Mouse (Mus musculus) testis, adult 2 months (tissue): ENCODE data around the gene Foxc2.

ENCODE experiments used
- CTCF ChIP-seq: fragments of 200-500 bp; IDR thresholded peaks from 2 replicates; pipeline ENCODE4 v1.5.1; 2012; ENCODE audit warnings: low read depth, mild to moderate bottlenecking, inconsistent platforms, low read length, moderate library complexity; ENCODE audit not compliant: control insufficient read depth, insufficient read depth, insufficient replicate concordance
- POLR2A ChIP-seq: fragments of 200-500 bp; IDR thresholded peaks from 2 replicates; pipeline ENCODE4 v1.6.1; 2012; ENCODE audit warnings: low read depth, mild to moderate bottlenecking, inconsistent platforms, low read length, moderate library complexity; ENCODE audit not compliant: control insufficient read depth

- no peak for TF ChIP-seq CTCF
- TF ChIP-seq POLR2A = no peak
Measured at GRCm38 (mm10) chr8:121090716-121091115, 25.3 kb upstream of the Foxc2 start.
